Mouse (Mus musculus) kidney, postnatal 36 days (tissue): ENCODE measurements around the gene Spock1.

Source experiments
- DNase-seq, 2 experiments: peaks; one replicate each; pipeline ENCODE4 v3.0.0; 2021 to 2022; ENCODE audit warnings: mixed read lengths in 2 of 2

Spock1 gene

GRCm38 (mm10) chr13:57908266-57908582 lies at the start of gene Spock1:
Gene Spock1 (minus strand): TSS chr13:57908332.
- peak; percentile 71 to 93 for DNase-seq

- no peak for DNase-seq
Observed at GRCm38 (mm10) chr13:57950091-57950490, 42.0 kb upstream of the Spock1 start.

DNA sequence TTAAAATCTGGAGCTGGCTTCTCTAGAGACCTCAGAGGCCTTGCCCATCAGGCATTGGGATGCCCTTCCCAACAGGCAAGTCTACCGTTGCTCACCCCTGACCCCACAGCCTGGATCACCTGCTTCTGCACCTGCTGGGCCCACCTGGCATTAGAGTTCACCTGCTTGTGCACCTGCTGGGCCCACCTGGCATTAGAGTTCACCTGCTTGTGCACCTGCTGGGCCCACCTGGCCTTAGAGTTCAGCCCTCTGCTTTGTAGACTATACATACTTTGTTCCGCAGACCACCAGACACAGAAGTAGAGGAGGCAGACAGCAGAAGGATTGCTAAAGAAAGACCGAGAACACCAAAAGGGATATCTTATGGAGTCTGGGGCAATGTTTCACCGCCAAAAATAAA lies 41.4 kb upstream of the Spock1 start:
- DNase-seq, result no peak

GRCm38 (mm10) chr13:57945197-57945596 lies 37.1 kb upstream of the Spock1 start:
- no peak for DNase-seq

- no peak for DNase-seq
Observed at GRCm38 (mm10) chr13:57944434-57944833, 36.3 kb upstream of the Spock1 start.

DNA sequence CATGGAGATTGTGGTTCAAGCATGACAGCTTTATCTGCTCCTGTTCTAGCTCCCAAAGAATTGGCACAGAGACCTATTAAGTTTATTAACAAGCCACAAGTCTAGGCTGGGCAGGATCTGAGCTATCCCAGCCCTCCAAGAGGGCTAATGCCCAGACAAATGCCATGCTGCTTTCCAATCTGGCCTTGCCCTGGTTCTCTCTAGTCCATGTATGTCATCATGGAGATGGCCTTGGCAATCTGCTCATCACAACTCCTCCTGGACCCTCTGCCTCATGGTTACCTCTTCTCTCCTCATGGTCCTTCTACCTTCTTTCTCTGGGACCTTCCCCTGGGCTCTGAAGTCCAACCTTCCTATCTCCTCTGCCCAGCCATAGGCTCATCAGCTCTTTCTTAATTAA lies 35.8 kb upstream of the Spock1 start:
- no peak for DNase-seq

GRCm38 (mm10) chr13:57937463-57938229 lies 29.5 kb upstream of the Spock1 start:
- DNase-seq, result no peak

DNA sequence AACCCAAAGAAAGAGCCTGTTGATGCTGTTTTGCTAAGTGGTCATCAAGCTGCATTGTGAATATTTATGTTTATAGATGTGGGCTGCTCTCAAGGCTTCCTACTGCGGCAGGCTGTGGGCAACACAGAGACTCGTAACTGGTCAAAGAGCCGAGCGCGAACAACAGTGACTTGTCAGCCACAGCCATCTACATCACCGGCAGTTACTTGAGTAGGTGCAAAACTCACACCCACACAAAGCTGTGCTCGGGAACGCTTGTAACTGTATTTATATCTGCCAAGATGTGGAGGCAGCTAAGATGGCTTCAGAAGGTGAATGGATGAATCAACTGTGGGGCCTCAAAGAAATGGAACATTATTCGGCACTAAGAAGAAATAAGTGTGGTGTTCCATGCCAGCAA lies 23.9 kb upstream of the Spock1 start:
- DNase-seq, result no peak

DNA sequence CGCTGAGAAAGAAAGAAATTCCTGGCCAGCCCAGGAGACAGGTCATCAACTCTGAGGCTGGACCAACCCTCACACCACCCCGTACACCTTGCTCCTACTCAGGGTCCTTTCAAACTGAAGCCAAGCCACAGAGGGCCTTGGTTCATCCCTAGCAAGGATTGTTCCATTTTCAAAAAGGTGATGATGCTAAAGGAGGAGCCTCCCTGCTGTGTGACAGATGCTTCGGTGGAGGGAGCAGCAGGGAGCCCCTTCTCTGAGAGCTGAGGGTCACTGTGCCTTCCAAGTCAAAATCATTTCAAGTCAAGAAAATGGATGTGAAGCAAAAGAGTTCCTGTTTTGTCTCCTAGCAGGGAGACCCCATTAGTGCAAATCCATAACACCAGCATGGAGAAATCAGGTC lies 23.2 kb upstream of the Spock1 start:
- no peak for DNase-seq

GRCm38 (mm10) chr13:57930720-57931119 lies 22.6 kb upstream of the Spock1 start:
- no peak for DNase-seq

GRCm38 (mm10) chr13:57930283-57930682 lies 22.2 kb upstream of the Spock1 start:
- no peak for DNase-seq

DNA sequence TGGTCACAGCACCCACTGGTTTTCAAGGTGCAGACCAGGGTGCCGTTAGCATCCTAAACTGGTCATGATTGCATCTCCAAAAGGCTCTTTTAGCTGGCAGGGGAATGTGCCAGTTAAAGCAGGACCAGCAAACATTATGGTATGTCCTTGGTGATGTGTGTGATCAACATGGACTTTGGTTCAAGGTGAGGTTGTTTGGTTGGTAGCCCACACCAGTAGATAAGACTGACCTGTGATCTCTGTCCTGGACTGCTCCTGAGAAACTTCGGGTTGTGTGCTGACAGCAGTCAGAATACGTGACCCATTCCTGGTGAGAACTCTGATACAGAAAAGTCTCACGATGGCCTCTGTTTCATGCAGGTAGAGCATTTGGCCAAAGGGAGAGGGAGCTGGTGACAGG lies 11.8 kb upstream of the Spock1 start:
- DNase-seq, result no peak

DNA sequence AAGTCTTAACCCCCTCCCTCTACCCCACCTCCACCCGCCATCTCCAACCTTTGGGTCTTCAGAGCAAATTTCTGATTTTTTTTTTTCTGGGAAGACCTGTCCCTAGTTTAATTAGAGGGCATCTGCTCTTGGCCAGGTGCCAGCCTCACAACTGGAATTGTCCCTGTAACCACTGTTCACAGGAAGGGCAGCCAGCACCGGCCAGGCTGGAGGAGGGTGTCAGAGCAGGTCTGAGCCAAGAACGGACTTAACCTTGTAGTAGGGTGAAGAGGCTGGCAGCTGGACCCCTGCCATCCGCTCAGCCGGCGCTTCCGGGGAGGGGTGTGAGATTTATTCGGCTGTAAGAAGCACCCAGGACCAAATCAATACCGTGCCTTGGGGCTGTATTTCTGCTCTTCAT lies 3.0 kb upstream of the Spock1 start:
- peak in 1 of 2 experiments; percentile 12 for DNase-seq

DNA sequence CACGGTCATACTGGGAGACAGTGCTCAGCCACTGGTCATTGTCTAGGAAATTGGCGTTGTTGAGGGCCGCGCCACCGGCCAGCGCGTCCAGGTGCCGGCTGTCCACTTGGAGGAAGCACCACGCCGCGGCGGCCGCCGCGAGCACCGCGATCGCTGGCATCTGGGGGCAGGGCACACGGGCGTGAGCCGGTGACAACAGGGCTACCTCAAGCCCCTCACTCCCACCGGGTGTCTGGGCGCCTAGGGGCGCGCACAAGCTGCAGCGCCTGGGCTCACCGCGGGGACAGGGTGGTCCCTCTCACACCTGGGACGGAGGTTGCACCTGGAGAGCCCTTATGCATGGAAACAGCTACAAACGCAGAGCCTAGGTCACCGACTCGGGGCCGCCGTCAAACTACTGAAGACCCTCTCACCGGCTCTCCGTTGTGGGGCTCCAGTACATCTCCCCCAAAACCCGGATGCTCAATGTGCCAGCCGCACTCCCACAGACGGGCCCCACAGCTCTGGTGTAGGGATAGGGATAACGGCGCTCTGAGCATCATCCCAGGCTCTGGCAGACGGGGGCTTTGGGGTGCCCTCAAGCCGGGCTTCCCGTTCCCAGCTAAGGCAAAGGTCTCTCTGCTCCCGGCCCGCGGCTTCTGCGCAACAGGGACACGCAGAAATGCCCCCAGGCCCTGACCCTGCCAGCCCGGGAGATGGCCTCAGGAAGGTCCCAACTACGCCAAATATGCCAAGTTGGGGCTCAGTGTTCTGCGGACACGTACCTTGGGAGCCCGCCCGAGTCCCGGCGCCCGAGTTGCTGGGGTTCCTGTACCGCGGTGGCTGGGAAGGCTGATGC lies 485 bp downstream of the Spock1 start:
- DNase-seq, result no peak

GRCm38 (mm10) chr13:57894597-57894996 lies 13.5 kb downstream of the Spock1 start:
- DNase-seq, result no peak

- no peak for DNase-seq
Observed at GRCm38 (mm10) chr13:57889708-57890107, 18.4 kb downstream of the Spock1 start.

DNA sequence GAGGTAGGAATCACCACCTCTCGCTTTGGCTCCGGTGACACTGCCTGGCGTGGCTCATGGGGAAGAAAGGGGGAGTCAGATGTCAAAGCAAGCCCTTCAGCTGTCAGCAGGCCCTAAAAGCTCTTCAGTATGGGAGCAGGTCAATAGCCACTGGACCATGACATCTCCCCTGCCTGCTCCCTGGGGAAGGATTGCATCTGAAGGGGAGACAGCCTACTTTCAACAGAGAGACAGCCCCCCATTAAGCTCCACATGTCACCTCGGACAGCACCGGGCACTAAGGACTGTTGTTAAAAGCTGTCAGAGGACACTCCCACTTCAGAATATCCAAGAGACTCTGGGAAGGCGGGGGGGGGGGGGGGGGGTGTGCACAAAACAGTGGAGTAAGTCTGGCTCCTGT lies 19.1 kb downstream of the Spock1 start:
- DNase-seq, result no peak

- DNase-seq, result no peak
Observed at GRCm38 (mm10) chr13:57879817-57880216, 28.3 kb downstream of the Spock1 start.

DNA sequence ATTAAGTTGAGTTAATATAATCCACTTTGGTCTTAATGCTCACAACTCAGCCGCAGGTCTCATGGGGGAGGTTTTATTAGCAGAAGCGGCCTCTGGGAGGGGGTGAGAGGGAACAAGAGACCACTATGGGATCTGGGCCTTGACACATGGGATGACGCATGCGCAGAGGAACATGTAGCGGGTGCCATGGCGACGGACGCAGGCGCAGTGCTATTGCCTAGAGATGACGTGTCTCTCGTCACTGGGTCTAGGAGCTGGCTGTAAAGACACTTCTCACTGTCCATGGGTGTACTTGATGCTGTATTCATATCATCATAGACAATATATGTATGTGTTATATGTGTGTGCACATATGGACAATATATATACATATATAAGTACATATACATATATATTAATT lies 29.3 kb downstream of the Spock1 start:
- DNase-seq, result no peak

- DNase-seq, result no peak
Observed at GRCm38 (mm10) chr13:57877782-57878181, 30.4 kb downstream of the Spock1 start.

- DNase-seq, result no peak
Observed at GRCm38 (mm10) chr13:57876966-57877365, 31.2 kb downstream of the Spock1 start.

DNA sequence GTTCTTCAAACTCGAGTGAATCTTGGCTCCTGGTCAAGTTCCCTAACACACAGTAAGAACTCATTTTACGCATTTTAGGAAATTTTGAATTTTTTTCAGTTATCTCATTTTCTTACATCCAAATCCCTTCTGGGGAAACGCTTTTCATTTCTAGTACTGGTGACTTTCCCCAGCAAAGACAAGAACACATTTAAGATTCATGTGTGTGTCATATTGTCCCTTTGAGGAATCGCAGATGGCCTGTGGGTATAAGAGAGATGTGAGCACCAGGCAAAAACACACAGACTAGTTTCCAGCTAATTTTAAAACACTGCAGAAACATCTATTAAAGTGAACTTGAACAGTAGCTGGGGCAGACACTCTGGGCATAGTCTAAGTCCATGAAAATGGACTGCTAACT lies 38.1 kb downstream of the Spock1 start:
- no peak for DNase-seq

GRCm38 (mm10) chr13:57867586-57867985 lies 40.5 kb downstream of the Spock1 start:
- DNase-seq, result peak in 1 of 2 experiments; percentile 41

DNA sequence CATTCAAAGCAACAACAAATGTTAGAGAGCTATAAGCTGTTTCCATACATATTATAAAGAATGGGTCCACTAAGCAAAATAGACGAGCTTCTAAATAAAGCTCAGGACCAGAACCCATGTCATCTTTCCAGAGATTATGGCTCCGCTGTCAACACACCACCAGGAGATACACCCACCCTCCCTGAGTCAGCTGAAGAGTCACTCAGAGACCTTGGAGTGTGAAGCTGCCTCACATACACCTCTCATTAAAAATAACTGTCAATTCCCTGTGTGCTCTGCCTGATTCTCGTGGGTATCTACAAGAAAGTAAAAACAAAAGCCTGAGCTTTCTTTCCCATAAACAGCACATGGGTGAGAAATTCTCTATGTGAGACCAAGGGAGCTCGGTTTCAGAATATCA lies 43.1 kb downstream of the Spock1 start:
- DNase-seq, result no peak
